Mouse (Mus musculus) testis, postnatal 14 days (tissue): ENCODE measurements around the gene Zfp553.
A peak's percentile ranks its signal among the peaks of the same experiment; 100 is the strongest.
"Not testable (repeated sequence)": the region's sequence is repeated elsewhere in the genome, so short reads cannot be mapped to it uniquely, and the experiment has no call there.

Source experiments
- DNase-seq: peaks from one replicate; pipeline ENCODE4 v3.0.0; 2021; ENCODE audit warnings: low spot score

Zfp553 gene

DNA sequence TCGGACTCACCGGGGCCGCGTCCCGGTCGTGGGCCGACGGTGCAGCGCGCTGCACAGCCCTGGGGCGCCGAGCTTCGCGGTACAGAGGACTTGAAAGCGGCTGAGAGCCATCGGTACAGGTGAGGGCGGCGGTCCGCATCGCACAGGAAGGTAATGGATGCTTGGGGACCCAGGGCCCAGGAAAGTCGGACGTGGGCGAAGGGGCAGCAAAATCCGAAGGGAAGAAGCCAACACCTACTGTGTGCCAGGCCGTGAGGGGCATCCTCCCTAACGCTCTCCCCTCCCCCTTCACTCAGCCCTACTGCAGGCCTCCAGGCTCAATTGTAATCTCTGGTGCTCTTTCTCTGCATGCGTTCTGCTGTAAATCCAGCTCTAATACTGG is 498 bp downstream of the Zfp553 start:
- no peak for DNase-seq

DNA sequence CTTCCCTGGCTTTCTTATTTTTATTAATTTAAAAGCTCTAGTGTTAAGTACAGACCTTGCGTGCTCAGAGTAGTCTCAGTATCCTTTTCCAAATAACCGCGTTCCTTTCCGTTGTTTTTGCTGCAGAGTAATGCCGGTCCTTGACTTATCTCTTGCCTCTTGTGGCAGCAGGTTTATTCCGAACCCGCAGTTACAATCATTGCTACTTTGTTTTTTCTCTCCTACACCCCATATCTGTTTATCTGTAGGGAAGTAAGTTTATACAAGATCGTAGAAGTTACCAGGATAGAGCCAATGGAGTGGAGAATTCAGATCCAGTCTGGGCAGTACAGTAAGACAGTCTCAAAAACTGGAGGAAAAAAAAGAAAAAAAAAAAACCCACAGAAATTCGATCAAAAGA is 904 bp downstream of the Zfp553 start:
- no peak for DNase-seq

GRCm38 (mm10) chr7:127234777-127235176 is 1.9 kb downstream of the Zfp553 start:
- DNase-seq = peak; percentile 61

DNA sequence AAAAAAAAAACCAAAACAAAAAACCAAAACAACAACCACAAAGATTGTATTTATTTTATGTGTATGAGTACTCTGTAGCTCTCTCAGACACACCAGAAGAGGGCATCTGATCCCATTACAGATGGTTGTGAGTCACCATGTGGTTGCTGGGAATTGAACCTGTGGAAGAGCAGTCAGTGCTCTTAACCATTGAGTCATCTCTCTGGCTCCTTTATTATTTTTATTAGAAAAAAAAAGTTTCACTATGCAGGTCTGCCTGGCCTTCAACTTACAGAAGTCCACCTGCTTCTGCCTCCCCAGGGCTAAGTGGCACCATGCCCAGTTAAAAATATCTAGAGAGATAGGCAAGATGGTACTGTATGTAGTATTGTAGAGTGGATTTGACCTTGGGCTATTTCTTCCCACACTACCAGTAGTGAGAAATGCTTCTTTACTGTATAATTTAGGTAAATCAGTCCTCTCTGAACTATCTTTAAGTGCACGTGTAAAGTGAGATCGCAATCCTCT is 10.6 kb downstream of the Zfp553 start:
- peak; percentile 50 for DNase-seq

- DNase-seq = peak; percentile 95
These were observed 11.2 kb downstream of the Zfp553 start, which contains the start of gene Zfp771 for GRCm38 (mm10) chr7:127243870-127244657. TSS of gene Zfp771 (plus strand) at chr7:127244274.

DNA sequence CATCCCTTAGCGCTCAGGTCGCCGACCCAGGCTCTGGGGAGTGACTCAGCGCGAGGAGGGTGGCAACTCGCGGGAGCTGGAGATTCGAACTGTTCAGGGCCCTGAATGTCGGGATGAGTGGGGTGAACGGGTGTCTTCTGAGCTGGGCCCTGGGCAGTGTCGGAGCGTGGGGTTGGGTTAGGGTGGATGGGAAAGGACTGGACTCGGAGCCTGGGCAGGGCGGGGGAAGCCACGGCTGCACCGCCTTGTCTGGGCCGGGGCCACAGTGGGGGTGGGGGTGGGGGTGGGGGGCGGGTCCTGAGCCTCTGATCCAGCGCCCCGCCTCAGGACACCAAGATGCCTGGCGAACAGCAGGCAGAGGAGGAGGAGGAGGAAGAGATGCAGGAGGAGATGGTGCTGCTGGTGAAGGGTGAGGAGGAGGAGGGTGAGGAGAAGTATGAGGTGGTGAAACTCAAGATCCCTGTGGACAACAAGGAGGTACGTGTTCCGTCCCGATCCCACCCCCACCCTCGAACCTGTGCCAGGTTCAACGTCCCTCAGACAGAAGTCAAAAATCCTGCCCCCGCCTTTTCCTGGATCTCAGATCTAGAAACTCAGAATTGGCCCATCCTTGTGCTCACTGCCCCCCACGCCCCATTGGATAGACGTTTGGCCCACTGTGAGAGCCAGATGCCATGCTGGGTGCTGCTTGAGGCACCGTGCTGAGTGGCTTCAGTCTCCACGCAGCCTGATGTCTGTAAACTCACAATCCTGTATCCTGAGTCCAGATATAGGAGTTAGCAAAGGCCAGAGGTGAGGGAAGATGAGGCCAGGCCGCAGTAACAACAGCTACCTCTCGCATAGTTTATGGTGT is 12.0 kb downstream of the Zfp553 start:
- DNase-seq = no peak

GRCm38 (mm10) chr7:127250511-127250910 is 17.6 kb downstream of the Zfp553 start:
- DNase-seq = not testable (repeated sequence)

- DNase-seq = no peak
These were observed 19.6 kb downstream of the Zfp553 start for GRCm38 (mm10) chr7:127252414-127252813.

DNA sequence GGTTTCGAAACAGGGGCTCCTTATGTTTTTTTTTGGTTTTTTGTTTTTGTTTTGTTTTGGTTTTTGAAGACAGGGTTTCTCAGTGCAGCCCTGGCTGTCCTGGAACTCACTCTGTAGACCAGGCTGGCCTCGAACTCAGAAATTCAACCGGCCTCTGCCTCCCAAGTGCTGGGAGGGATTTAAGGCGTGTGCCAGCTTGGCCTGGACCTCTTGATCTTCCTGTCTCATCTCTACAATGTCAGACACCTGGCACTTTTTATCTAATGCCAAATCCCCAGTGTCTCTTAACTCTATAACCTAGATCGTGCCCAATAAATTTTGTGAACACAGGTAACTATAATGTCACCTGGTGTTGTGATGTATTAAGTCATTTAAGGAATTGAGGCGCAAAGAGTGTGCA is 20.5 kb downstream of the Zfp553 start:
- no peak for DNase-seq

DNA sequence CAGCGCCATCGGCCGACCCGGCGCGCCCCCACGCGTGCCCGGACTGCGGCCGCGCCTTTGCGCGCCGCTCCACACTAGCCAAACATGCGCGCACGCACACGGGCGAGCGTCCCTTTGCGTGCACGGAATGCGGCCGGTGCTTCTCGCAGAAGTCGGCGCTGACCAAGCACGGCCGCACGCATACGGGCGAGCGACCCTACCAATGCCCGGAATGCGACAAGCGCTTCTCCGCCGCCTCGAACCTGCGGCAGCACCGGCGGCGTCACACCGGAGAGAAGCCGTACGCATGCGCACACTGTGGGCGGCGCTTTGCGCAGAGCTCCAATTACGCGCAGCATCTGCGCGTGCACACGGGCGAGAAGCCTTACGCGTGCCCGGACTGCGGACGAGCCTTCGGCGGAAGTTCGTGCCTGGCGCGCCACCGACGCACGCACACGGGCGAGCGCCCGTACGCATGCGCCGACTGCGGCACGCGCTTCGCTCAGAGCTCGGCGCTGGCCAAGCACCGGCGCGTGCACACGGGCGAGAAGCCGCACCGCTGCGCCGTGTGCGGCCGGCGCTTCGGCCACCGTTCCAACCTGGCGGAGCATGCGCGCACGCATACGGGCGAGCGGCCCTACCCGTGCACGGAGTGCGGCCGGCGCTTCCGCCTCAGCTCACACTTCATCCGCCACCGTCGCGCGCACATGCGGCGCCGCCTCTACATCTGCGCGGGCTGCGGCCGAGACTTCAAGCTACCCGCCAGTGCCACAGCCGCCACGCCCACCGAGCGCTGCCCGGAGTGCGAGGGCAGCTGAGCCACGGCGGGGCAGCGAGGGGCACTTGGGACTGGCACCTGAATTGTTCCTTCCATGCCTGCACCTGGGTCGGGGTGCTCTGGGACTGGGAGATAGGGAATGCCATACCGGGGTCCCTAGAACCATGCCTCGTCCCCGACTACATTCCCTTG is 21.2 kb downstream of the Zfp553 start:
- peak; percentile 94 for DNase-seq

GRCm38 (mm10) chr7:127255008-127255407 is 22.1 kb downstream of the Zfp553 start:
- DNase-seq = no peak

GRCm38 (mm10) chr7:127255965-127256364 is 23.1 kb downstream of the Zfp553 start:
- no peak for DNase-seq

DNA sequence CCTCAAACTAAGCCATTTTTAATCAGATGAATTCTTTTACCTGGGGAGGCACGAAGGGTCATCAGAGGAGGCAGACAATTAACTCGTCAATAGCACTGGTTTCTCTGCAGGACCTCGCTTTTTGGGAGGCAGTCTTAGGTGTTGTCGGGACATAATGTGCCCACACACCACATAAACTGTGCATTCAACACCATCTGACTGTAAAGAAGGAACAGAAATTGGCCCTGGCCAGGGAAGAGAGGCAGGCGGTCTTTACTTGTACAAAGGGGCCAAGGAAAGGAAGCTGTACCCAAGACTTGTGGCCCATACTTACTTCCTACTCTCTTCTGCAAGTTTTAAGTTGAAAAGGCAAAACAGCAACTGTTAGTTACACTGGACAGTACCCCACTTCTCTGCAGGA is 23.7 kb downstream of the Zfp553 start:
- DNase-seq = no peak

DNA sequence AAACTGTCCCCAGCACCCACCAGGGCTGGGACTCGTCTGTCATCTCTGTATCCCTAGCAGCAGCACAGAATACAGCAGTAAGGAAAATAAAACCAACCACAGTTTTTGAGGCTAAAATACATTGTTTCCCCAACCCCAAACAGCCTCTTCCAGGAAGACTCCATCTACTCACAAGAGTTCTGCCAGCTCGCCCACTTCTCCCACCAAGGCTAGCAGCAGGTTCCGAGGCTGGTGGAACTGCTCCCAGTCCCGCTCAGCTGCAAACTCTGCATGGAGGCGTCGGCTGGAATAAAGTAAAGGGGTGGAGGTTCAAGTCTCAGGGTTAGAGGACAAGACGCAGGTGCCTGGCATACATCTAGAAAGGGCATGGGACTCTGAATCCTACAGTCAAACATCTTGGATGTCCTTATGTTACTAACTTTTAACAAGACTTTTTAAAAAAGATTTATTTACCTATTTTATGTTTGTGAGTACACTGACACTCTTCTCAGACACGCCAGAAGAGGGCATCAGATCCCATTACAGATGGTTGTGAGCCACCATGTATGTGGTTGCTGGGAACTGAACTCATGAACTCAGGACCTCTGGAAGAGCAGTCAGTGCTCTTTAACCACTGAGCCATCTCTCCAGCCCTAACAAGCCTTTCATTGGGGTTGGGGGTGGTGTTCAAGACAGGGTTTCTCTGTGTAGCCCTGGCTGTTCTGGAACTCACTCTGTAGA is 26.5 kb downstream of the Zfp553 start:
- DNase-seq = no peak

GRCm38 (mm10) chr7:127260309-127261111 is 27.6 kb downstream of the Zfp553 start, which contains the start of gene Dctpp1:
TSS of gene Dctpp1 (minus strand) at chr7:127260709.
- peak; percentile 97 for DNase-seq

- DNase-seq = no peak
These were observed 29.5 kb downstream of the Zfp553 start for GRCm38 (mm10) chr7:127262218-127262961.

DNA sequence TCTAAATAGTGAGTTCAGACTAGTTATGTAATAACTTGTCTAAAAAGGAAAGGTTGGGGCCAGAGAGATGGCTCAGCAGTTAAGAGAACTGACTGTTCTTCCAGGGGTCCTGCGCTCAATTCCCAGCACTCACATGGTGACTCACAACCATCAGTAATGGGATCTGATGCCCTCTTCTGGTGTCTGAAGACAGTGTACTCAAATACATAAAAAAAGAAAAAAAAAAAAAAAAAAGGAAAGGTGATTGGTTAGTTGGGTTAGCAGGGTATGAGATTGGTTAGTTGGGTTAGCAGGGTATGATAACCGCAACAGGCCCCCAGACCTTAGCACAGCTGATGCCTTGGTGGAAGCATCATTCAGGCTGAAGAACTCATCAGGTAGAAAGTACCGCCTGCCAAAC is 30.7 kb downstream of the Zfp553 start:
- DNase-seq = no peak

GRCm38 (mm10) chr7:127270256-127270655 is 37.4 kb downstream of the Zfp553 start:
- no peak for DNase-seq

DNA sequence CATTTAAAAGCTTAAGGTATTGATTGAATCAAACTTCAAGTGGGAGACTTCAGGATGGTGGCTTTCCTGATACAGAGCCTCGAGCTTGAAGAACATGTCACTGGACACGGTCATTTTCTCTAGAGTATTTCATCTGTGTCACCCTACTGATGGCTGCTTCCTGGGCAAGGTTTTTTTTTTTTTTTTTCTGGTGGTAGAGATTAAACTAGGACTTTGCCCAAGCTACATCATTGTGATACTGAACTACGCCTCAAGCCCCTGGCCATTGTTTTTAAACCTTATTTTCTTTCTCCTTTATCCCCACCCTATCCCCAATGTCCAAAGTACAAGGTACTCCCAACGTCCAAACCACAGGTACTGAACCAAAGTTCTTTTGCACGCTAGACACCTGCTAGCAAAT is 37.8 kb downstream of the Zfp553 start:
- no peak for DNase-seq
